Mouse (Mus musculus): ENCODE measurements at regions not wholly inside any gene's neighbourhood (a gene's known extent, or its start where the extent isn't known, plus 50 kb on each side); places are given as distances from the start of the nearest gene placed in this dataset.
A peak's percentile ranks its signal among the peaks of the same experiment; 100 is the strongest.

DNA sequence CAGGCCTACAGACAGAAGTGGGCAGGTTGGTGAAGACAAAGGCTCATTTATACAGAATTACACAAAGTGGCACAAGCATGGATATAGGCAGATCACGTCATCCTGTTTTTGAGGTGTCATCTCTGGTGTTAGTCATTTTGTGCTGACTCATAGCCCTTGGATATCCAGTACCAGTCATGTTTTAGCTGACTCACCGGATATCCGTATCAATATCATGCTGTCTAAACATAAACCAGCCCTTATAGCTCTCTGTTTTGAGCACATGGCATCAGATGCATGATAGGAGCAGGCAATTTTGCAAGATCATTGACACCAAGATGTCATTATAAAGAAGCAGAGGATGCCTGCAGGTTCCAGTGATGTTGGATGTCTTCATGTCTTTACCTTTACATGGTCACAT, 97.5 kb upstream of the Mki67 start:
- ATAC-seq (ENCODE audit: low FRiP score, low TSS enrichment): no peak
- 93% methylated on average over 3 of the region's 3 CpGs for WGBS
- H3K27me3 ChIP-seq (ENCODE audit: insufficient read depth, low read length): no peaks in the 10 kb centered on the region
- no peak overlapping the region for H3K27ac ChIP-seq (ENCODE audit: low read length)
- H3K9ac ChIP-seq (replicated peaks; ENCODE audit: low read length): no peak overlapping the region
- H3K4me1 ChIP-seq (ENCODE audit: insufficient read depth, low read length): peaks cover 6% of the 10 kb centered on the region; the same call in 1 of the 2 replicates
- H3K4me3 ChIP-seq (ENCODE audit: low read length): no peak overlapping the region
- no peak overlapping the region for H3K4me2 ChIP-seq (replicated peaks; ENCODE audit: low read depth, low read length)
- H3K9me3 ChIP-seq (ENCODE audit: low read length): no peaks in the 10 kb centered on the region
- no peaks in the 10 kb centered on the region for H3K36me3 ChIP-seq (ENCODE audit: insufficient read depth, low read length)

GRCm38 (mm10) chr7:135816191-135816590, 100.0 kb upstream of the Mki67 start:
- WGBS: 94% methylated on average over 3 of the region's 3 CpGs
- no peak overlapping the region for H3K27ac ChIP-seq (ENCODE audit: low read length)

DNA sequence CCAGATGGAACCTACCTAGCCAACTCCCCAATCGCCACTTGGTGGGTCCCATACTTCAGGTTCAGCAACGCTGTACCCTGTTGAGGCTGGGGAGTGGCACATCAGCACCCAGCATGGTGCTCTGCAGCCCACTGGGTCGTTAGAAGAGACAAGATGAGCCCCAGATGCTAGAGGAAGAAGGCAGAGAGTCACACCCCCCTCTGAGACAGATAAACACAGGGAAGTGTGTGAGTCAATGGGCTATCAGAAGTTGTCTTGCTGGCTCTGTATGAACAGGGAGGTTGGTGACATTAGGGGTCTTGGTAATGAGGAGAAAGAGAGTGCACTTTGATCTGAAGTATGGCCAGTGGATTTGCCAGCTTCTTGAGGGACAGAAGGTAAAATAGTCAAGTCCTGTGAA, 101.7 kb upstream of the Mki67 start:
- Histone ChIP-seq H3K4me2 (replicated peaks; ENCODE audit: low read depth, low read length) (no peak overlapping the region), H3K27me3 (ENCODE audit: insufficient read depth, low read length) (no peaks in the 10 kb centered on the region), H3K9ac (replicated peaks; ENCODE audit: low read length) (no peak overlapping the region), H3K36me3 (ENCODE audit: insufficient read depth, low read length) (no peaks in the 10 kb centered on the region), H3K4me1 (ENCODE audit: insufficient read depth, low read length) (no peaks in the 10 kb centered on the region), H3K4me3 (ENCODE audit: low read length) (no peak overlapping the region), H3K27ac (ENCODE audit: low read length) (no peak overlapping the region), H3K9me3 (ENCODE audit: low read length) (no peaks in the 10 kb centered on the region)
- WGBS: 61% methylated on average over 3 of the region's 3 CpGs
- ATAC-seq (ENCODE audit: low FRiP score, low TSS enrichment): no peak

More at GRCm38 (mm10) chr7:135816191-135816590, 100.0 kb upstream of the Mki67 start:
- H3K27me3 ChIP-seq (ENCODE audit: insufficient read depth, low read length): no peaks in the 10 kb centered on the region
- ATAC-seq (ENCODE audit: low FRiP score, low TSS enrichment): no peak
- H3K9ac ChIP-seq (replicated peaks; ENCODE audit: low read length): no peak overlapping the region
- no peak overlapping the region for H3K4me3 ChIP-seq (ENCODE audit: low read length)
- no peaks in the 10 kb centered on the region for H3K9me3 ChIP-seq (ENCODE audit: low read length)
- peaks cover 1% of the 10 kb centered on the region; the same call in 1 of the 2 replicates for H3K4me1 ChIP-seq (ENCODE audit: insufficient read depth, low read length)
- H3K4me2 ChIP-seq (replicated peaks; ENCODE audit: low read depth, low read length): no peak overlapping the region
- H3K36me3 ChIP-seq (ENCODE audit: insufficient read depth, low read length): no peaks in the 10 kb centered on the region

- H3K4me3 ChIP-seq (ENCODE audit: low read length): no peak overlapping the region
- H3K27me3 ChIP-seq (ENCODE audit: insufficient read depth, low read length): no peaks in the 10 kb centered on the region
- H3K4me1 ChIP-seq (ENCODE audit: insufficient read depth, low read length): no peaks in the 10 kb centered on the region
- no peaks in the 10 kb centered on the region for H3K9me3 ChIP-seq (ENCODE audit: low read length)
- no peak for ATAC-seq (ENCODE audit: low FRiP score, low TSS enrichment)
- H3K9ac ChIP-seq (replicated peaks; ENCODE audit: low read length): no peak overlapping the region
- 76% methylated on average over 3 of the region's 3 CpGs for WGBS
- H3K36me3 ChIP-seq (ENCODE audit: insufficient read depth, low read length): no peaks in the 10 kb centered on the region
- H3K4me2 ChIP-seq (replicated peaks; ENCODE audit: low read depth, low read length): no peak overlapping the region
- no peak overlapping the region for H3K27ac ChIP-seq (ENCODE audit: low read length)
These were observed 102.1 kb upstream of the Mki67 start for GRCm38 (mm10) chr7:135818298-135818697.

GRCm38 (mm10) chr7:135823884-135824750, 108.0 kb upstream of the Mki67 start:
- Histone ChIP-seq H3K36me3 (ENCODE audit: insufficient read depth, low read length) (no peaks in the 10 kb centered on the region), H3K4me3 (ENCODE audit: low read length) (no peak overlapping the region), H3K4me1 (ENCODE audit: insufficient read depth, low read length) (no peaks in the 10 kb centered on the region), H3K9ac (replicated peaks; ENCODE audit: low read length) (no peak overlapping the region), H3K4me2 (replicated peaks; ENCODE audit: low read depth, low read length) (no peak overlapping the region), H3K9me3 (ENCODE audit: low read length) (no peaks in the 10 kb centered on the region), H3K27me3 (ENCODE audit: insufficient read depth, low read length) (no peaks in the 10 kb centered on the region), H3K27ac (ENCODE audit: low read length) (no peak overlapping the region)
- ATAC-seq (ENCODE audit: low FRiP score, low TSS enrichment): no peak
- WGBS: 42% methylated on average over 6 of the region's 6 CpGs

DNA sequence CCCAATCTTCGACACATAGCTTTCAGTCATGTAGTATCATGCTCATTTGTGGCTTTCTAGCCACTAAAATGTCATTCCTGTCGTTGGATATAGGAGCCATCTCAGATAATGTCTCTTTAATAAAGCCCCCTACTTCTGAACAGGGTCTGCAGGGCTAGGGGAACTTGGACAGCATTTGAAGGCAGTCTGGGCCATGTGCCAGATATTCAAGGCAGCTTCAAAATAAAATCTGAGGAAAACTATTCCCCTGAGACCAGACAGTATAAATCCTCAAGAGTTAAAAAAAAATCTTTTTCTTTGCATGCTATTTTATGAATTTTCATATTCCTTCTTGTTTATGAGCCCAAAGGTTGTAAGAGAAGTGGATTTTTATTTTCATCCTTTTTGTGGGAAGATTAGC, 113.1 kb upstream of the Mki67 start:
- no peaks in the 10 kb centered on the region for H3K4me1 ChIP-seq (ENCODE audit: insufficient read depth, low read length)
- H3K9me3 ChIP-seq (ENCODE audit: low read length): no peaks in the 10 kb centered on the region
- H3K4me2 ChIP-seq (replicated peaks; ENCODE audit: low read depth, low read length): no peak overlapping the region
- no peaks in the 10 kb centered on the region for H3K36me3 ChIP-seq (ENCODE audit: insufficient read depth, low read length)
- 59% methylated on average over 2 of the region's 2 CpGs for WGBS
- H3K9ac ChIP-seq (replicated peaks; ENCODE audit: low read length): no peak overlapping the region
- H3K27me3 ChIP-seq (ENCODE audit: insufficient read depth, low read length): 0 out of 2 replicates have a peak, but pooled peaks cover 3% of the 10 kb centered on the region
- ATAC-seq (ENCODE audit: low FRiP score, low TSS enrichment): no peak
- no peak overlapping the region for H3K27ac ChIP-seq (ENCODE audit: low read length)
- H3K4me3 ChIP-seq (ENCODE audit: low read length): no peak overlapping the region

DNA sequence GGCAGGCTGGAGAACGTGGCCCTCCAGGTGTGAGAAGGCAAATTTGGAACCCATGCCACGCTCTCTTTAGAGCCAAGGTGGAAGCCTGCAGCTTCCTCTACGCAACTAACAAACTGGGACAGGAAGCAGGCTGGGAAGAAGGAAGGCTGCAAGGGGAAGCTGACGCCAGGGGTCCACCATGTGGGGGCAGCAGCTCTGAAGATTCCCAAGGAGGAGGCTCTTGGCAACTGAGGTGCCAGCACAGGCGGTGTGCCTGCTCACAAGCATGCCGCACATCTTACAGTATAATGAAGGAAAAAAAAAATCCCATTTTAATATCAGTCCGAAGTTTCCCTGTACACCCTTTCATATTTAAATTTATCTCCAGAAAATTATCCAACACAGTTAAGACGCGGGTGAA, 117.3 kb upstream of the Mki67 start:
- H3K9ac ChIP-seq (replicated peaks; ENCODE audit: low read length): no peak overlapping the region
- ATAC-seq (ENCODE audit: low FRiP score, low TSS enrichment): no peak
- H3K9me3 ChIP-seq (ENCODE audit: low read length): no peaks in the 10 kb centered on the region
- H3K27ac ChIP-seq (ENCODE audit: low read length): no peak overlapping the region
- H3K4me1 ChIP-seq (ENCODE audit: insufficient read depth, low read length): peaks cover 4% of the 10 kb centered on the region; the same call in 1 of the 2 replicates
- H3K4me2 ChIP-seq (replicated peaks; ENCODE audit: low read depth, low read length): no peak overlapping the region
- no peak overlapping the region for H3K4me3 ChIP-seq (ENCODE audit: low read length)
- 76% methylated on average over 9 of the region's 9 CpGs for WGBS
- 0 out of 2 replicates have a peak, but pooled peaks cover 3% of the 10 kb centered on the region for H3K27me3 ChIP-seq (ENCODE audit: insufficient read depth, low read length)
- H3K36me3 ChIP-seq (ENCODE audit: insufficient read depth, low read length): no peaks in the 10 kb centered on the region

DNA sequence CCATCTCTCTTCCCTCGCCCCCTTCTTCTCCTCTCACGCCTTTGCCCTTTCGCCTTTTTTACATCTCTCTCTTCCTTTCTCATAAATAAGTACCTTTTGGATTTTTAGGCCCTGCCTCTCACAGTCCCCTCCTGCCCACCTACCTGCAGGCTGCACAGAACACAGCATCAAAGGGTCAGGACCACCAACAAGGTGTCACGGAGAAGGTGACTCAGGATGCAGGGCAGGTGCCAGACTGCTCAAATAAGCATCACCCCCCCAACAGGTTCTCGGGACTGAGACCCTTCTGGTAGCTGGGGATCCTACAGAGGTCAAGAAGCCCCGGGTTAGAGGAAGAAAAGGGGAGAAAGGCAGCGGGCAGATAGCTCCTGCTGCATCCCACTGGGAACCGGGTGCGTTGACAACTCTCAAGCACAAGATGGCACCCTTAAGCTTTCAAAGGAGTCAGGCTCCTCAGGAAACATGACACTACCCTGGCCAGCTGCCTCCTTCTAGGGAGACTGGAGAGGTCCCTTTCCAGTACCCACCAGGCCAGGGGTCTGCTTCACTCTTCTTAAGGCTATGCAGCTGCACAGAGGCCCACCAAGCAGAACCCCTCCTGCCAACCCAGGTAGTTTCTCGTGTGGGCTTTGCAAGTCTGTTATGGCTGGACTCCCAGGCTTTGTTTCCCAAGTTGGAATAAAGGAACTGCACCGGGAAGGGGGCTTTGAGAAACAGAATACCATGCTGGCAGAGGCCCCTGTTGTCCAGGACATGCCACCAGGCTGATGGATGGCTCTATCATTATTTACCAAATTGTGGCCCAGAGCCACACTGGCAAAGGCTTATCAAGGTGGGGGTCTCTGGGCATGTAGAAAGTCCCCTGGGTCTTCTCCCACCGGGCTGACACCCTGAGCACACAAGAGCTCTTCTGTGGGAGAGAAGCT, 120.9 kb upstream of the Mki67 start:
- ATAC-seq (ENCODE audit: low FRiP score, low TSS enrichment): peak; percentile 91
- no peak overlapping the region for H3K9ac ChIP-seq (replicated peaks; ENCODE audit: low read length)
- H3K4me1 ChIP-seq (ENCODE audit: insufficient read depth, low read length): peaks cover 4% of the 10 kb centered on the region; the same call in 1 of the 2 replicates
- H3K4me3 ChIP-seq (ENCODE audit: low read length): no peak overlapping the region
- no peaks in the 10 kb centered on the region for H3K36me3 ChIP-seq (ENCODE audit: insufficient read depth, low read length)
- H3K27ac ChIP-seq (ENCODE audit: low read length): no peak overlapping the region
- H3K4me2 ChIP-seq (replicated peaks; ENCODE audit: low read depth, low read length): no peak overlapping the region
- H3K9me3 ChIP-seq (ENCODE audit: low read length): no peaks in the 10 kb centered on the region
- WGBS: 39% methylated on average over 12 of the region's 12 CpGs
- H3K27me3 ChIP-seq (ENCODE audit: insufficient read depth, low read length): 0 out of 2 replicates have a peak, but pooled peaks cover 3% of the 10 kb centered on the region

GRCm38 (mm10) chr7:135844018-135844417, 127.9 kb upstream of the Mki67 start:
- H3K4me2 ChIP-seq (replicated peaks; ENCODE audit: low read depth, low read length): no peak overlapping the region
- no peak overlapping the region for H3K9ac ChIP-seq (replicated peaks; ENCODE audit: low read length)
- H3K27me3 ChIP-seq (ENCODE audit: insufficient read depth, low read length): no peaks in the 10 kb centered on the region
- ATAC-seq (ENCODE audit: low FRiP score, low TSS enrichment): no peak
- no peaks in the 10 kb centered on the region for H3K36me3 ChIP-seq (ENCODE audit: insufficient read depth, low read length)
- no peak overlapping the region for H3K27ac ChIP-seq (ENCODE audit: low read length)
- WGBS: 70% methylated on average over 5 of the region's 5 CpGs
- no peaks in the 10 kb centered on the region for H3K9me3 ChIP-seq (ENCODE audit: low read length)
- H3K4me3 ChIP-seq (ENCODE audit: low read length): no peak overlapping the region
- peaks cover 16% of the 10 kb centered on the region for H3K4me1 ChIP-seq (ENCODE audit: insufficient read depth, low read length)

Data from kidney, embryonic 16.5 days (tissue).